Mouse (Mus musculus): ENCODE measurements around the gene Fitm1. TPM values are rescaled to one million over a fixed set of nuclear protein-coding genes. Genes with fewer than 3 reads are reported as not detected.

The Fitm1 gene
- 2.9 TPM in 1 of 2 replicates, not detected in the other for total RNA-seq (2014; rRNA removed)
- polyA plus RNA-seq (2015; fragmentation: Nextera tagmentation; extraction: Ambion mirVana) = 0.25 TPM in 1 of 2 replicates, not detected in the other

DNA sequence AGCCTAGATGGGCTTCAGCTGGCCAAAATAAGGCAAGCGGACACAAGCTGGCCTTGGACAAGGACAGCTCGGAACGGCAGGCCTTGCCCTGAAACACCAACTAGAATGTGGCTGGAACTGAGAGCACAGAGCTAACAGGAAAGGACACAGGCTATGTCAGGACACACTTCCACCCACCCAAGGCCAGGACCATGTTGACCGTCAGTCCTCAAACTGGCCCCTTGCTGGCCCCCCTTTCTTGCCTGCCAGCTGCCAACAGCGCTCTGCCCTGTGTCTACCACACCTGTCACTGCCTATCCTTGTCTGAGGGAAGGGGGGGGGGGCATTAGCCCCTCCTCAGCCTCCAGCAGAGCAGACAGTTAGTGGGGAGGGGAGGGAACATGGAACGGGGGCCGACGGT, at the start of gene Fitm1:
Gene Fitm1 (plus strand): TSS at position 316 of the 400 bp plus-strand sequence.
- H3K4me1 ChIP-seq (ENCODE audit: insufficient read depth, low read length) = no peaks in the 10 kb centered on the region
- no peak within 1 kb of the TSS for H3K9ac ChIP-seq (replicated peaks; ENCODE audit: low read length)
- ATAC-seq = no peak
- no peak within 1 kb of the TSS for H3K4me2 ChIP-seq (ENCODE audit: low read depth, low read length)
- H3K36me3 ChIP-seq (ENCODE audit: insufficient read depth, low read length) = no peaks in the 10 kb centered on the region
- WGBS = 93% methylated on average over 8 of the region's 8 CpGs
- no peak within 1 kb of the TSS for H3K4me3 ChIP-seq (ENCODE audit: low read length)
- H3K9me3 ChIP-seq (ENCODE audit: low read length) = no peaks in the 10 kb centered on the region
- TF ChIP-seq CTCF (IDR thresholded peaks at IDR 0.05; ENCODE audit: low read depth) = no peak
- H3K27ac ChIP-seq = no peak within 1 kb of the TSS
- no peaks in the 10 kb centered on the region for H3K27me3 ChIP-seq (ENCODE audit: insufficient read depth, low read length)
- no peak for DNase-seq (ENCODE audit: low spot score)

DNA sequence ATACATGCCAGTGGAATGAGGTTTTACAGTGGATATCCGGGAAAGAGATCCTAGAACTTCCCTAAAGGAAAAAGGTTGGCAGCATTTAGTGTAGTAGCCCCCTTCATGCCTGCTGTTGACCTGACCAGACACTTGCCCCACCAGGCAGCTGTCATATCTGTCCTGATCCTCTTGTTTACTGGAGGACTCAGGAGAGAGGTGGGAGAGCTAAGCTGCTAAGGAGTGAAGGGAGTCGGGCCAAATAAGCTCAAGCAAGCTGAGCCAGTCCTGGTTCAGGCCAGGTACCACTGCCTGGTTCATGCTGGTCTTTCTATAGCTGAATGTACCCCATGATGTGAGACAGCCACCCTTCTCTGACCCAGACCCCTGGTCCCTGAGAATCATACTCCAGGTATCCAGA, 48.7 kb upstream of the Fitm1 start:
- no peak for ATAC-seq
- Histone ChIP-seq H3K4me1 (ENCODE audit: insufficient read depth, low read length) (no peaks in the 10 kb centered on the region), H3K36me3 (ENCODE audit: insufficient read depth, low read length) (no peaks in the 10 kb centered on the region), H3K4me2 (ENCODE audit: low read depth, low read length) (no peak overlapping the region), H3K27ac (no peak overlapping the region), H3K4me3 (ENCODE audit: low read length) (no peak overlapping the region), H3K9ac (replicated peaks; ENCODE audit: low read length) (no peak overlapping the region), H3K9me3 (ENCODE audit: low read length) (no peaks in the 10 kb centered on the region), H3K27me3 (ENCODE audit: insufficient read depth, low read length) (no peaks in the 10 kb centered on the region)
- 86% methylated on average over 2 of the region's 2 CpGs for WGBS
- no peak for TF ChIP-seq CTCF (IDR thresholded peaks at IDR 0.05; ENCODE audit: low read depth)
- DNase-seq (ENCODE audit: low spot score) = no peak

DNA sequence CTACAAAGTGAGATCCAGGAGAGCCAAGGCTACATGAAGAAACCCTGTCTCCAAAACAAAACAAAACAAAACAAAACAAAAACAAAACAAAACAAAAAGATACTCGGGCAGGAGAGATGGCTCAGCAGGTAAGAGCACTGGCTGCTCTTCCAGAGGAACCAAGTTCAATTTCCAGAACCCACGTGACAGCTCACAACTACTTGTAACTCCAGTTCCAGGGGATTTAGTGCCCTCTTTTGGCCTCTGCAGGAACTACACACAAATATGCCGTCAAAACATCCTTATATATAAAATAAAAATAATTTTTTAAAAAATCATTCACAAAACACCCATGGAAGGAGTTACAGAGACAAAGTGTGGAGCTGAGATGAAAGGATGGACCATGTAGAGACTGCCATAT, 47.5 kb upstream of the Fitm1 start:
- no peak overlapping the region for H3K27ac ChIP-seq
- DNase-seq (ENCODE audit: low spot score) = peak; percentile 78

GRCm38 (mm10) chr14:55536116-55536745, 39.2 kb upstream of the Fitm1 start:
- no peak overlapping the region for H3K4me2 ChIP-seq (ENCODE audit: low read depth, low read length)
- H3K4me3 ChIP-seq (ENCODE audit: low read length) = no peak overlapping the region
- H3K4me1 ChIP-seq (ENCODE audit: insufficient read depth, low read length) = peaks cover 3% of the 10 kb centered on the region
- no peaks in the 10 kb centered on the region for H3K36me3 ChIP-seq (ENCODE audit: insufficient read depth, low read length)
- H3K9ac ChIP-seq (replicated peaks; ENCODE audit: low read length) = no peak overlapping the region
- H3K9me3 ChIP-seq (ENCODE audit: low read length) = no peaks in the 10 kb centered on the region
- peak; percentile 68 for DNase-seq (ENCODE audit: low spot score)
- TF ChIP-seq CTCF (IDR thresholded peaks at IDR 0.05; ENCODE audit: low read depth) = peak; percentile 83
- WGBS = 60% methylated on average over 6 of the region's 6 CpGs
- no peaks in the 10 kb centered on the region for H3K27me3 ChIP-seq (ENCODE audit: insufficient read depth, low read length)
- H3K27ac ChIP-seq = no peak overlapping the region
- no peak for ATAC-seq

More for the DNA sequence above, 47.5 kb upstream of the Fitm1 start:
- no peaks in the 10 kb centered on the region for H3K9me3 ChIP-seq (ENCODE audit: low read length)
- ATAC-seq = no peak
- peak; percentile 61 for TF ChIP-seq CTCF (IDR thresholded peaks at IDR 0.05; ENCODE audit: low read depth)
- no peak overlapping the region for H3K4me3 ChIP-seq (ENCODE audit: low read length)
- no peak overlapping the region for H3K9ac ChIP-seq (replicated peaks; ENCODE audit: low read length)
- no peaks in the 10 kb centered on the region for H3K36me3 ChIP-seq (ENCODE audit: insufficient read depth, low read length)
- WGBS = 17% methylated on average over 3 of the region's 3 CpGs
- H3K27me3 ChIP-seq (ENCODE audit: insufficient read depth, low read length) = no peaks in the 10 kb centered on the region
- H3K4me2 ChIP-seq (ENCODE audit: low read depth, low read length) = no peak overlapping the region
- no peaks in the 10 kb centered on the region for H3K4me1 ChIP-seq (ENCODE audit: insufficient read depth, low read length)

GRCm38 (mm10) chr14:55540067-55540786, 35.2 kb upstream of the Fitm1 start, which contains the start of gene Pck2:
Pck2 (plus strand) TSS chr14:55540266.
- Histone ChIP-seq H3K9ac (replicated peaks; ENCODE audit: low read length) (peak within 1 kb of the TSS; percentile 82), H3K4me1 (ENCODE audit: insufficient read depth, low read length) (peaks cover 8% of the 10 kb centered on the region), H3K9me3 (ENCODE audit: low read length) (no peaks in the 10 kb centered on the region), H3K27ac (peak within 1 kb of the TSS; percentile 94), H3K4me3 (ENCODE audit: low read length) (peak within 1 kb of the TSS; percentile 65), H3K4me2 (ENCODE audit: low read depth, low read length) (peak within 1 kb of the TSS; percentile 94), H3K27me3 (ENCODE audit: insufficient read depth, low read length) (no peaks in the 10 kb centered on the region), H3K36me3 (ENCODE audit: insufficient read depth, low read length) (peaks cover 8% of the 10 kb centered on the region)
- under 1% methylated on average over 32 of the region's 32 CpGs for WGBS
- no peak for TF ChIP-seq CTCF (IDR thresholded peaks at IDR 0.05; ENCODE audit: low read depth)
- peak; percentile 86 for DNase-seq (ENCODE audit: low spot score)
- peak; percentile 90 for ATAC-seq

DNA sequence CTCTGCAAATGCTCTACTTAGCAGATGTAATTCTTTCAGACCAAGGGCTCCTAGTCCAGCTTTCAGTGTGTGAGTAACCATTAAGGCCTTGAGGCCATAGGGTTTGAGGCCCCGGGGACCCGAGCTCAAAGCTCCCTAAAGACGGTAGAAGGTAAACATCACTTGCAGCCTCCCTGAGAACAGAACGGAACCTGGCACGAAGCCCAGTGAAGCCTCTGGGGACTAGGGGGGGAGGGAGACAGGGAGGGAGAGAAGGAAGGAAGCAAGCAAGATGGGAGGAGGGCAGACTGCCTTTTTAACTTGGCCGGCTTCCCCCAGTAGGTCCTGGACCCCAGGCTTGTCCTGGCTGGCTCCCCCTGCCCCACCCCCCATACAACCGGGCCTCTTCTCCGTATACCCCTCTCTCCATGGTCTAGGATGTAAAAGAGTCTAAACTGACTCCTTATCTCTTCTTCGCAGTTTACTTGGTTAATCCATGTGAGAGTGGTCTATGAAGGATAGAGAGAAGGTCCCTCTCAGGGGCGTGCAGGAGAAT, 34.6 kb upstream of the Fitm1 start:
- peaks cover 8% of the 10 kb centered on the region for H3K4me1 ChIP-seq (ENCODE audit: insufficient read depth, low read length)
- ATAC-seq (peak; percentile 57), DNase-seq (ENCODE audit: low spot score) (peak; percentile 83)
- WGBS = 6% methylated on average over 10 of the region's 10 CpGs
- H3K4me3 ChIP-seq (ENCODE audit: low read length) = peak overlapping the region; percentile 65
- no peak for TF ChIP-seq CTCF (IDR thresholded peaks at IDR 0.05; ENCODE audit: low read depth)
- H3K27ac ChIP-seq = peak overlapping the region; percentile 94
- H3K9me3 ChIP-seq (ENCODE audit: low read length) = no peaks in the 10 kb centered on the region
- peak overlapping the region; percentile 94 for H3K4me2 ChIP-seq (ENCODE audit: low read depth, low read length)
- peak overlapping the region; percentile 82 for H3K9ac ChIP-seq (replicated peaks; ENCODE audit: low read length)
- no peaks in the 10 kb centered on the region for H3K27me3 ChIP-seq (ENCODE audit: insufficient read depth, low read length)
- H3K36me3 ChIP-seq (ENCODE audit: insufficient read depth, low read length) = peaks cover 10% of the 10 kb centered on the region

Data from hindbrain, postnatal 0 days (tissue).